Mouse (Mus musculus): Measurements from ENCODE around the gene Ptgdr2.
A peak's percentile ranks its signal among the peaks of the same experiment; 100 is the strongest.

Ptgdr2 gene

GRCm38 (mm10) chr19:10937110-10937563 is at the start of gene Ptgdr2:
TSS of gene Ptgdr2 (plus strand) at chr19:10937160.
- DNase-seq = no peak

GRCm38 (mm10) chr19:10892201-10892600 is 44.8 kb upstream of the Ptgdr2 start:
- DNase-seq = no peak

- DNase-seq = peak; percentile 97
These were observed 41.9 kb upstream of the Ptgdr2 start, which contains the start of gene Prpf19 for GRCm38 (mm10) chr19:10895016-10895528. TSS of gene Prpf19 (plus strand) at chr19:10895231.

- DNase-seq = no peak
These were observed 41.3 kb upstream of the Ptgdr2 start for GRCm38 (mm10) chr19:10895708-10896107.

- DNase-seq = no peak
These were observed 40.1 kb upstream of the Ptgdr2 start for GRCm38 (mm10) chr19:10896849-10897248.

GRCm38 (mm10) chr19:10897491-10897890 is 39.5 kb upstream of the Ptgdr2 start:
- DNase-seq = no peak

GRCm38 (mm10) chr19:10900315-10900714 is 36.6 kb upstream of the Ptgdr2 start:
- no peak for DNase-seq

- DNase-seq = no peak
These were observed 35.9 kb upstream of the Ptgdr2 start for GRCm38 (mm10) chr19:10901046-10901445.

- DNase-seq = no peak
These were observed 32.4 kb upstream of the Ptgdr2 start for GRCm38 (mm10) chr19:10904512-10904911.

GRCm38 (mm10) chr19:10904927-10905727 is 31.8 kb upstream of the Ptgdr2 start:
- no peak for DNase-seq

- no peak for DNase-seq
These were observed 31.3 kb upstream of the Ptgdr2 start for GRCm38 (mm10) chr19:10905728-10906000.

- DNase-seq = no peak
These were observed 29.1 kb upstream of the Ptgdr2 start for GRCm38 (mm10) chr19:10907891-10908290.

- no peak for DNase-seq
These were observed 27.8 kb upstream of the Ptgdr2 start for GRCm38 (mm10) chr19:10909087-10909721.

- DNase-seq = no peak
These were observed 22.7 kb upstream of the Ptgdr2 start for GRCm38 (mm10) chr19:10914291-10914690.

GRCm38 (mm10) chr19:10914870-10915269 is 22.1 kb upstream of the Ptgdr2 start:
- no peak for DNase-seq

- DNase-seq = no peak
These were observed 20.5 kb upstream of the Ptgdr2 start for GRCm38 (mm10) chr19:10916506-10916905.

- DNase-seq = no peak
These were observed 18.5 kb upstream of the Ptgdr2 start for GRCm38 (mm10) chr19:10918321-10918991.

GRCm38 (mm10) chr19:10920532-10920931 is 16.4 kb upstream of the Ptgdr2 start, which contains the start of gene Zp1:
TSS of gene Zp1 (minus strand) at chr19:10920632.
- no peak for DNase-seq

- DNase-seq = no peak
These were observed 15.9 kb upstream of the Ptgdr2 start for GRCm38 (mm10) chr19:10921058-10921457.

GRCm38 (mm10) chr19:10924220-10924619 is 12.7 kb upstream of the Ptgdr2 start:
- no peak for DNase-seq

GRCm38 (mm10) chr19:10926123-10926621 is 10.8 kb upstream of the Ptgdr2 start:
- DNase-seq = no peak

- DNase-seq = no peak
These were observed 10.3 kb upstream of the Ptgdr2 start for GRCm38 (mm10) chr19:10926666-10927065.

- DNase-seq = no peak
These were observed 6.3 kb upstream of the Ptgdr2 start for GRCm38 (mm10) chr19:10930641-10931040.

Data from cerebellum, adult 11 months (tissue).